Mouse (Mus musculus) small intestine, adult 2 months (tissue): ENCODE results near the gene Acacb.

Experiments
- CTCF ChIP-seq: fragments of 200-500 bp; IDR thresholded peaks from 2 replicates; pipeline ENCODE4 v1.5.1; 2012; ENCODE audit warnings: low read depth, mild to moderate bottlenecking, control low read depth, inconsistent platforms, low read length, moderate library complexity, mixed read lengths; ENCODE audit not compliant: insufficient replicate concordance, insufficient read length; ENCODE audit errors: extremely low read depth
- POLR2A ChIP-seq: fragments of 200-500 bp; IDR thresholded peaks from 2 replicates; pipeline ENCODE4 v1.6.1; 2012; ENCODE audit warnings: low read depth, mild to moderate bottlenecking, control low read depth, inconsistent platforms, low read length, moderate library complexity

- no peak for TF ChIP-seq POLR2A
- TF ChIP-seq CTCF: no peak
These were observed 115.2 kb downstream of the Acacb start for GRCm38 (mm10) chr5:114261494-114261893.
